Mouse (Mus musculus) liver, postnatal 0 days (tissue): ENCODE data around the gene Axdnd1. TPM values are rescaled to one million over a fixed set of nuclear protein-coding genes. Genes with fewer than 3 reads are reported as not detected.

Source experiments
- ATAC-seq: fragments of 200-750 bp; cut with Nextera tagmentation; 2 replicates; pipeline ENCODE4 v1.8.0; 2017; ENCODE audit warnings: mild to moderate bottlenecking, moderate library complexity
- DNase-seq: peaks from one replicate; pipeline ENCODE4 v3.0.0-alpha.2; 2016
- H3K27ac ChIP-seq: fragments of 300-500 bp; sonication (generic); 2 replicates; pipeline ENCODE4 v1.5.1; 2014; ENCODE audit warnings: antibody characterized with exemption, moderate library complexity, mild to moderate bottlenecking, low read depth
- H3K27me3 ChIP-seq: fragments of 300-500 bp; sonication (generic); 2 replicates; pipeline ENCODE4 v1.6.1; 2014; ENCODE audit warnings: low read length, control low read depth, mixed read lengths; ENCODE audit not compliant: insufficient read depth
- H3K36me3 ChIP-seq: fragments of 300-500 bp; sonication (generic); replicated peaks from 2 replicates; pipeline ENCODE4 v1.6.1; 2014; ENCODE audit warnings: mild to moderate bottlenecking, control low read depth, low read length, moderate library complexity, mixed read lengths; ENCODE audit not compliant: insufficient read depth
- H3K4me1 ChIP-seq: fragments of 300-500 bp; sonication (generic); 2 replicates; pipeline ENCODE4 v1.6.1; 2014; ENCODE audit warnings: antibody characterized with exemption, mild to moderate bottlenecking, control low read depth; ENCODE audit not compliant: insufficient read depth
- H3K4me2 ChIP-seq: fragments of 300-500 bp; sonication (generic); 2 replicates; pipeline ENCODE4 v1.6.1; 2014; ENCODE audit warnings: low read depth, mild to moderate bottlenecking, low read length, moderate library complexity, mixed read lengths
- H3K4me3 ChIP-seq: fragments of 300-500 bp; sonication (generic); 2 replicates; pipeline ENCODE4 v1.5.1; 2014; ENCODE audit warnings: low read depth, low read length
- H3K9ac ChIP-seq: fragments of 300-500 bp; sonication (generic); replicated peaks from 2 replicates; pipeline ENCODE4 v1.6.1; 2014; ENCODE audit warnings: mild to moderate bottlenecking, moderate library complexity
- H3K9me3 ChIP-seq: fragments of 300-500 bp; sonication (generic); 2 replicates; pipeline ENCODE4 v1.6.1; 2016; ENCODE audit warnings: mild to moderate bottlenecking, control low read depth, low read length, mixed read lengths
- CTCF ChIP-seq: sonication (generic); IDR thresholded peaks from 2 replicates; pipeline ENCODE4 v1.5.1; 2016; ENCODE audit warnings: antibody characterized with exemption, low read depth
- EP300 ChIP-seq: IDR thresholded peaks from 2 replicates; pipeline ENCODE4 v1.6.1; 2016; ENCODE audit warnings: antibody characterized with exemption, low read depth, mild to moderate bottlenecking
- WGBS: fragments of 180-500 bp; shearing (Covaris S2); extraction: QIAGEN DNeasy Blood & Tissue Kit; methylation state at CpG from one replicate; pipeline ENCODE4 v1.1.7; 2014; ENCODE audit not compliant: insufficient replicate concordance; 5-methylcytosine and 5-hydroxymethylcytosine counted together
- polyA plus RNA-seq: library from polyadenylated mRNA; unstranded; fragments of >200 nt; fragmentation: Nextera tagmentation; extraction: Ambion mirVana; gene quantifications from 2 replicates; pipeline ENCODE4 v1.2.1, GENCODE M21; 2015

The Axdnd1 gene
- polyA plus RNA-seq, 1 experiment from 2014 or later, result not detected

- no peak for ATAC-seq
- Histone ChIP-seq H3K4me1 (peaks cover 33% of the 10 kb centered on the region), H3K4me2 (no peak overlapping the region), H3K9ac (no peak overlapping the region), H3K4me3 (no peak overlapping the region), H3K27ac (no peak overlapping the region), H3K9me3 (no peaks in the 10 kb centered on the region), H3K36me3 (0 out of 2 replicates have a peak, but pooled peaks cover 17% of the 10 kb centered on the region), H3K27me3 (no peaks in the 10 kb centered on the region)
- TF ChIP-seq CTCF, result no peak
- no peak for TF ChIP-seq EP300
- WGBS, result 71% methylated on average over 8 of the region's 8 CpGs
- DNase-seq, result no peak
These were observed 43.3 kb upstream of the Axdnd1 start for GRCm38 (mm10) chr1:156463981-156464853.

DNA sequence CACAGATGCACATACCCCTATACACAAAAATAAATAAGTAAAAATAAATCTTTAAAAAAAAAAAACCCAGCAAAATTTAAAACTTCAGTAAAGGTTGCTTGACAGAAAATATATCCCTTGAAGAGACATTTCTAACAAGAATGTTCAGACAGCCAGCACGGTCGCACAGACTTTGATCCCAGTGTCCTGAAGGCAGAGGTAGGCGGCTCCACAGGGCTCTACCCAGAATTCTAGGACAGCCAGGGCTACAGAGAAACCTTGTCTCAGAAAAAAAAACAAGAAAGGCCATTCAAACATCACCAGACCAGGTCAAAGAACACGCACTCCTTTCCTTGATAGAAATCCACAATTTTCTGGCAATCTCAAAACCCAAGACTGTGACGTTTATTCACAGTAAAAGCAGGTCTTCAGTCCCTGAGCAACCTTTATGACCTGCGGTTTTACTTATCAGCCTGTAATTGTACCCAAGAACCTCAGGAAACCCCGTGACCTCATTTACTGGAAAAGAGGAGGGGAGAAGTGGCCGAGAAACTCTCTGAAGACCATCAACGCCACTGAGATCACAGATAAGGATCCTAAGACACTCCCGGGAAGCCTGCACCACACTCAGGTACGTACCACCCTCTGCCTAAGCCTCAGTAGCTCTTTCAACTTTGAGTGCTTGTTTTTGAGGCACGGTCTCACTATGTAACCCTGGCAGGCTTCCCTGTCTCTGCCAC lies 41.5 kb upstream of the Axdnd1 start:
- Histone ChIP-seq H3K27ac (peak overlapping the region; percentile 83), H3K4me2 (0 out of 2 replicates have a peak overlapping the region, but pooled peaks have one; percentile 3), H3K9ac (no peak overlapping the region; the same call in 1 of the 2 replicates), H3K4me3 (no peak overlapping the region), H3K9me3 (no peaks in the 10 kb centered on the region), H3K36me3 (0 out of 2 replicates have a peak, but pooled peaks cover 17% of the 10 kb centered on the region), H3K4me1 (peaks cover 26% of the 10 kb centered on the region), H3K27me3 (no peaks in the 10 kb centered on the region)
- no peak for TF ChIP-seq EP300
- no peak for TF ChIP-seq CTCF
- 40% methylated on average over 12 of the region's 12 CpGs for WGBS
- ATAC-seq (no peak), DNase-seq (no peak)

DNA sequence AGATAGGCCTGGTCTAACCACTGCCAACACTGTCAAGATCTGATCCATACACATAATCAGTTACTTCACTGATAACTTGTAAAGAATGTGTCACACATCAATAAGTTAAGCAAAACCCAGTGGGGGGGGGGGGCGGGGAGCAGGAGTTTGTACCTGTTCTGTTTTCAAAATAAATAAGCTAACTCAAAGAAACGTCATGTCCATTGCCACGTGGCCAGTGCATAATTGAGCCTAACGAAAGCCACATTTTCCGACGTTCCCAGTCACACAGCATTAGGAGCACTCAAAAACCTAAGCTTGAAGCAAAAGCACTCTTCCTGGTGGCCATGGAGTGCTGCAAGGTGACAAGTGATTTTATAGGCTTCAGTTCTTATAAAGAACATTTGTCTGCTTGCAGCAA lies 40.1 kb upstream of the Axdnd1 start:
- ATAC-seq (peak; percentile 68), DNase-seq (peak; percentile 51)
- 56% methylated on average over 6 of the region's 6 CpGs for WGBS
- no peaks in the 10 kb centered on the region for H3K27me3 ChIP-seq
- H3K9me3 ChIP-seq, result no peaks in the 10 kb centered on the region
- H3K36me3 ChIP-seq, result peaks cover 16% of the 10 kb centered on the region; the same call in 1 of the 2 replicates
- peaks cover 26% of the 10 kb centered on the region for H3K4me1 ChIP-seq
- peak overlapping the region; percentile 83 for H3K27ac ChIP-seq
- TF ChIP-seq EP300 (no peak), CTCF (no peak)
- H3K9ac ChIP-seq, result no peak overlapping the region
- no peak overlapping the region for H3K4me3 ChIP-seq
- no peak overlapping the region for H3K4me2 ChIP-seq

- H3K27ac ChIP-seq, result peak overlapping the region; percentile 87
- DNase-seq, result no peak
- WGBS, result 69% methylated on average over 4 of the region's 4 CpGs
- H3K9ac ChIP-seq, result no peak overlapping the region
- TF ChIP-seq EP300 (no peak), CTCF (no peak)
- no peak overlapping the region for H3K4me3 ChIP-seq
- no peaks in the 10 kb centered on the region for H3K9me3 ChIP-seq
- 0 out of 2 replicates have a peak overlapping the region, but pooled peaks have one; percentile 7 for H3K4me2 ChIP-seq
- peaks cover 28% of the 10 kb centered on the region for H3K4me1 ChIP-seq
- H3K27me3 ChIP-seq, result no peaks in the 10 kb centered on the region
- peaks cover 9% of the 10 kb centered on the region for H3K36me3 ChIP-seq
- ATAC-seq, result no peak
These were observed 39.3 kb upstream of the Axdnd1 start for GRCm38 (mm10) chr1:156460216-156460615.

DNA sequence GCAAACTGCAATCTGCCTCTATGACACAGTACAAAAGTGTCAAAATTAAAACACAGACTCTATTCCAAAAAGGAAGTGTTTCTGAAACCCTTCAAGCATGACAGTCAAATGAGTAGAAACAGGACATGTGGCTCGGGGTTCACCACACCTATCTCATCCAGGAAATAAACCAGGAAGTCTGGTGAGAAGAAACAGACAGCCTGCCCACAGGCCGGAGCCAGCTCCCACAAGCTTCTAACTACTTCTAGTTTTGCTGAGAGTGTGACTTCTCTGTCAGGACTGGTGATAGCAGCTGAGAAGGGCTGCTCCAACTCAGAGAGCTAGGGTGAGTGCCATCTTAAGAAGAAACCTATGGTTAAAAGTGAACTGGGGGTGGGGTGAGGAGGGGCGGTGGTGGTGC lies 38.7 kb upstream of the Axdnd1 start:
- Histone ChIP-seq H3K4me2 (0 out of 2 replicates have a peak overlapping the region, but pooled peaks have one; percentile 7), H3K36me3 (peaks cover 6% of the 10 kb centered on the region), H3K27me3 (no peaks in the 10 kb centered on the region), H3K9me3 (no peaks in the 10 kb centered on the region), H3K9ac (no peak overlapping the region), H3K4me1 (peaks cover 30% of the 10 kb centered on the region), H3K27ac (peak overlapping the region; percentile 87), H3K4me3 (no peak overlapping the region)
- peak; percentile 20; the same call in 1 of the 2 replicates for ATAC-seq
- peak; percentile 41 for DNase-seq
- no peak for TF ChIP-seq CTCF
- peak; percentile 29; the same call in 1 of the 2 replicates for TF ChIP-seq EP300
- WGBS, result 32% methylated on average over 3 of the region's 3 CpGs

GRCm38 (mm10) chr1:156458391-156459060 lies 37.6 kb upstream of the Axdnd1 start:
- Histone ChIP-seq H3K9me3 (no peaks in the 10 kb centered on the region), H3K9ac (no peak overlapping the region), H3K27ac (peak overlapping the region; percentile 87), H3K4me3 (no peak overlapping the region), H3K4me2 (peak overlapping the region; percentile 31), H3K36me3 (peaks cover 10% of the 10 kb centered on the region), H3K27me3 (no peaks in the 10 kb centered on the region), H3K4me1 (peaks cover 24% of the 10 kb centered on the region)
- peak; percentile 65; the same call in 1 of the 2 replicates for TF ChIP-seq EP300
- no peak for TF ChIP-seq CTCF
- ATAC-seq (peak; percentile 72), DNase-seq (peak; percentile 27)
- 34% methylated on average over 8 of the region's 8 CpGs for WGBS
